Mouse (Mus musculus): ENCODE measurements around the gene Scgb2b26. TPM values are rescaled to one million over a fixed set of nuclear protein-coding genes. Genes with fewer than 3 reads are reported as not detected.
"Not testable (repeated sequence)": the region's sequence is repeated elsewhere in the genome, so short reads cannot be mapped to it uniquely, and the experiment has no call there.

Scgb2b26 gene
- not detected in 2 replicates for polyA plus RNA-seq (2015; fragmentation: Nextera tagmentation; extraction: Ambion mirVana)

DNA sequence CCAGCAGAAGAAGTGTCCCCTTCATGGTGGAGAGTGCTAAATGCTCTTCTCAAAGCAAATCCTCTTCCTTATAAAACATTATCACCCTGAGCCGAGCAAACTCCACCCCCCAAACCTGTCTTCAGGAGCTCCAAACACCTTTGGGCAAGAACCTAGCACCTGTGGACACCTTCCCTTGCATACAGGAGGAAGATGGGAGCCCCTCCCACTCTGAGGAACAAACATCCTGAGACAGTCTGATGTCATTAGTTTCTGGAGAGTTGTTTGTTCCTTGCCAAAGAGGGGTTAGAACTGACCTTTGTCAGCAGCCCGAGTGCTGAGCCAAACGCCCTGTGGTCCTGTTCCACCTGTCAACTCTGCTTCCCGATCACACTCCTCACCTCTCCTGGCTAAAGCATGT, at the start of gene Scgb2b26:
Gene Scgb2b26 (minus strand): TSS at position 101 of the 400 bp plus-strand sequence.
- 83% methylated on average over 4 of the region's 4 CpGs for WGBS
- H3K27me3 ChIP-seq (ENCODE audit: insufficient read depth, low read length): no peaks in the 10 kb centered on the region
- H3K4me2 ChIP-seq (ENCODE audit: low read length): no peak within 1 kb of the TSS
- ATAC-seq (replicated peaks; ENCODE audit: low FRiP score, low read depth) (no peak), DNase-seq (ENCODE audit: low spot score) (no peak)
- H3K9me3 ChIP-seq (replicated peaks; ENCODE audit: low read length): no peaks in the 10 kb centered on the region
- no peak within 1 kb of the TSS for H3K4me3 ChIP-seq (replicated peaks; ENCODE audit: low read depth, low read length)
- H3K4me1 ChIP-seq (replicated peaks; ENCODE audit: insufficient read depth, low read length): no peaks in the 10 kb centered on the region
- no peak for TF ChIP-seq CTCF (IDR thresholded peaks at IDR 0.05; ENCODE audit: low read depth)
- no peaks in the 10 kb centered on the region for H3K36me3 ChIP-seq (ENCODE audit: insufficient read depth, low read length)
- no peak within 1 kb of the TSS for H3K9ac ChIP-seq (ENCODE audit: low read depth, low read length)
- no peak within 1 kb of the TSS for H3K27ac ChIP-seq

DNA sequence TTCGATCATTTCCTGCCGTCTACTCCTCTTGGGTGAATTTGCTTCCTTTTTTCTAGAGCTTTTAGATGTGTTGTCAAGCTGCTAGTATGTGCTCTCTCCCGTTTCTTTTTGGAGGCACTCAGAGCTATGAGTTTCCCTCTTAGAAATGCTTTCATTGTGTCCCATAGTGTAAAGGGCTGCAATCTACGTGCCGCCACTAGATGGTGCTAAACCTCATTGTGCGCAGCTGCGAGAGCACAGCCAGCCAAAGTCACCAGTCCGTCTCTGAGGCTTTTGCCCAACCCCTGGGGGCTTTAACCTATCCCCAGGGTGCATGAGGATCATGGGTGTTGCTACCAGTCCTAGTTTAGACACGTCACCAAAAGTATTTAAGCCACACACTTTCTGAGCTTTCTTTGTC, 37.4 kb upstream of the Scgb2b26 start:
- peak; percentile 55 for TF ChIP-seq CTCF (IDR thresholded peaks at IDR 0.05; ENCODE audit: low read depth)
- H3K4me2 ChIP-seq (ENCODE audit: low read length); H3K4me3 ChIP-seq (replicated peaks; ENCODE audit: low read depth, low read length); H3K27me3 ChIP-seq (ENCODE audit: insufficient read depth, low read length); H3K36me3 ChIP-seq (ENCODE audit: insufficient read depth, low read length); H3K27ac ChIP-seq; H3K9me3 ChIP-seq (replicated peaks; ENCODE audit: low read length); H3K4me1 ChIP-seq (replicated peaks; ENCODE audit: insufficient read depth, low read length); H3K9ac ChIP-seq (ENCODE audit: low read depth, low read length); ATAC-seq (replicated peaks; ENCODE audit: low FRiP score, low read depth): not testable (repeated sequence)
- DNase-seq (ENCODE audit: low spot score): peak; percentile 1
- WGBS: 25% methylated on average over 8 of the region's 9 CpGs

DNA sequence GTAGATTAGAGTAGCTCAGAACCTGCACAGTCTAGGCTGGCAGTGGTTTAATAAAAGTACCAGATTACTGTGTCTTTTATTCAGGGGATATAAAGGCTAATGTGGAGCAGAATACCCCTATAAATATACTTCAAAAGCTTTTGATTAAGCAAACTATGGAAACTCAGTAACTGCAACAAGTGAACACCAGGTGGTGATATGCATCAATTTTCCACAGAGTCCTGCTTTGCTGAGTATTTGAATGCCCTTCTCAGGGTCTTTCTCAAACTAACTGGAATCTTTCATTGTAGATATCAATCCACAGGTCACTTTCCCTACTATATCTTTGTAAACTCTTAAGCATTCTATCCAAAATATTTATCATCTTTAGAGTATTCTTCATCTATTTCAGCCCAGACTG, 41.9 kb downstream of the Scgb2b26 start:
- no peaks in the 10 kb centered on the region for H3K4me1 ChIP-seq (replicated peaks; ENCODE audit: insufficient read depth, low read length)
- no peaks in the 10 kb centered on the region for H3K9me3 ChIP-seq (replicated peaks; ENCODE audit: low read length)
- H3K9ac ChIP-seq (ENCODE audit: low read depth, low read length): no peak overlapping the region
- no peaks in the 10 kb centered on the region for H3K36me3 ChIP-seq (ENCODE audit: insufficient read depth, low read length)
- DNase-seq (ENCODE audit: low spot score): no peak
- no peak for TF ChIP-seq CTCF (IDR thresholded peaks at IDR 0.05; ENCODE audit: low read depth)
- no peak overlapping the region for H3K4me2 ChIP-seq (ENCODE audit: low read length)
- no peak overlapping the region for H3K4me3 ChIP-seq (replicated peaks; ENCODE audit: low read depth, low read length)
- H3K27me3 ChIP-seq (ENCODE audit: insufficient read depth, low read length): no peaks in the 10 kb centered on the region
- no peak for ATAC-seq (replicated peaks; ENCODE audit: low FRiP score, low read depth)
- no peak overlapping the region for H3K27ac ChIP-seq

- no peaks in the 10 kb centered on the region for H3K4me1 ChIP-seq (replicated peaks; ENCODE audit: insufficient read depth, low read length)
- H3K9me3 ChIP-seq (replicated peaks; ENCODE audit: low read length): no peaks in the 10 kb centered on the region
- no peak for ATAC-seq (replicated peaks; ENCODE audit: low FRiP score, low read depth)
- no peaks in the 10 kb centered on the region for H3K27me3 ChIP-seq (ENCODE audit: insufficient read depth, low read length)
- no peak for DNase-seq (ENCODE audit: low spot score)
- no peak overlapping the region for H3K9ac ChIP-seq (ENCODE audit: low read depth, low read length)
- no peak overlapping the region for H3K4me3 ChIP-seq (replicated peaks; ENCODE audit: low read depth, low read length)
- H3K36me3 ChIP-seq (ENCODE audit: insufficient read depth, low read length): no peaks in the 10 kb centered on the region
- H3K4me2 ChIP-seq (ENCODE audit: low read length): no peak overlapping the region
- no peak overlapping the region for H3K27ac ChIP-seq
- WGBS: 82% methylated on average over 2 of the region's 2 CpGs
- TF ChIP-seq CTCF (IDR thresholded peaks at IDR 0.05; ENCODE audit: low read depth): no peak
Measured at GRCm38 (mm10) chr7:33900803-33901202, 44.0 kb downstream of the Scgb2b26 start.

DNA sequence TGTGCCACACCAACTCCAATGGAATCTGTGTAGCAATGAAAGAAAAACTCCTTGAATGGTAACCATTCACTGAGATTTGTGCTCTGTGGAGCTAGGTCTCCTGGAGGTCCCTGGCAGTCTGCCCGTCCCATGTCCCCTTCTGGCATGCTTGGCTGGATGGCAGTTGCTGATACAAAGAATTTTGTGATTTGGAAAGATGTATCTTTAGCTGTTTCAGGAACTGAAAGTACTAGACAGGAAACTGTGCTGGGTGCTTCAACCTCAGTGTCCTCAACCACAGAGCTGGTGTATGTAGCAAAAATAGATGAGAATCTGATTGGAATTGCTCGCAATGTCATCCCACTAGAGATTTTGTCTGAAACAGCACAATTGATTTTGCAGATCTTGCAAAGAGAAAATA, 44.8 kb downstream of the Scgb2b26 start:
- DNase-seq (ENCODE audit: low spot score) (no peak), ATAC-seq (replicated peaks; ENCODE audit: low FRiP score, low read depth) (no peak)
- Histone ChIP-seq H3K4me2 (ENCODE audit: low read length) (no peak overlapping the region), H3K27ac (no peak overlapping the region), H3K36me3 (ENCODE audit: insufficient read depth, low read length) (no peaks in the 10 kb centered on the region), H3K4me1 (replicated peaks; ENCODE audit: insufficient read depth, low read length) (no peaks in the 10 kb centered on the region), H3K9me3 (replicated peaks; ENCODE audit: low read length) (no peaks in the 10 kb centered on the region), H3K9ac (ENCODE audit: low read depth, low read length) (no peak overlapping the region), H3K4me3 (replicated peaks; ENCODE audit: low read depth, low read length) (no peak overlapping the region), H3K27me3 (ENCODE audit: insufficient read depth, low read length) (no peaks in the 10 kb centered on the region)
- WGBS: 69% methylated on average over 2 of the region's 2 CpGs
- no peak for TF ChIP-seq CTCF (IDR thresholded peaks at IDR 0.05; ENCODE audit: low read depth)

Other genes with a start within 250 kb of the Scgb2b26 start
- not detected in 2 replicates for gene Scgb2b24, start 205.7 kb downstream of the Scgb2b26 start, polyA plus RNA-seq (2015; fragmentation: Nextera tagmentation; extraction: Ambion mirVana)
- not detected in 2 replicates for gene Scgb1b24, start 201.2 kb downstream of the Scgb2b26 start, polyA plus RNA-seq (2015; fragmentation: Nextera tagmentation; extraction: Ambion mirVana)
- gene Scgb2b27, start 68.9 kb upstream of the Scgb2b26 start, polyA plus RNA-seq (2015; fragmentation: Nextera tagmentation; extraction: Ambion mirVana): not detected in 2 replicates
- gene Scgb1b27, start 76.4 kb upstream of the Scgb2b26 start, polyA plus RNA-seq (2015; fragmentation: Nextera tagmentation; extraction: Ambion mirVana): not detected in 2 replicates
- not detected in 2 replicates for gene Scgb1b30, start 150.4 kb upstream of the Scgb2b26 start, polyA plus RNA-seq (2015; fragmentation: Nextera tagmentation; extraction: Ambion mirVana)
- 6.3 and 8.0 TPM in 2 replicates for gene Wtip, start 188.2 kb upstream of the Scgb2b26 start, polyA plus RNA-seq (2015; fragmentation: Nextera tagmentation; extraction: Ambion mirVana)
- 133 and 146 TPM in 2 replicates for gene Uba2, start 224.6 kb upstream of the Scgb2b26 start, polyA plus RNA-seq (2015; fragmentation: Nextera tagmentation; extraction: Ambion mirVana)

Data from kidney, postnatal 0 days (tissue).